Mouse (Mus musculus) CH12.LX (cell line): Measurements from ENCODE around the gene Pgap3.

Experiments used
- CTCF ChIP-seq, 2 experiments: IDR thresholded peaks in 1 of 2; conservative IDR thresholded peaks in 1 of 2; 2 replicates each; pipeline ENCODE4 v1.5.1; 2011 to 2012; ENCODE audit warnings: low read depth in 2 of 2, low read length in 2 of 2, improper control_type of control experiment in 1 of 2, inconsistent platforms in 1 of 2, mild to moderate bottlenecking in 1 of 2, moderate library complexity in 1 of 2
- EP300 ChIP-seq: IDR thresholded peaks from 2 replicates; pipeline ENCODE4 v1.6.1; 2011; ENCODE audit warnings: low read length, improper control_type of control experiment
- GABPA ChIP-seq: IDR thresholded peaks from 2 replicates; pipeline ENCODE4 v1.6.1; 2012; ENCODE audit warnings: low read depth, low read length, improper control_type of control experiment, inconsistent platforms; ENCODE audit not compliant: insufficient replicate concordance
- HCFC1 ChIP-seq: IDR thresholded peaks from 2 replicates; pipeline ENCODE4 v1.6.1; 2012; ENCODE audit warnings: low read depth, mild to moderate bottlenecking, inconsistent platforms, low read length, improper control_type of control experiment
- JUN ChIP-seq: IDR thresholded peaks from 2 replicates; pipeline ENCODE4 v1.6.1; 2011; ENCODE audit warnings: low read depth, mild to moderate bottlenecking, low read length, improper control_type of control experiment, moderate library complexity; ENCODE audit not compliant: insufficient read depth
- JUND ChIP-seq: conservative IDR thresholded peaks from 2 replicates; pipeline ENCODE4 v1.6.1; 2011; ENCODE audit warnings: low read depth, low read length, improper control_type of control experiment
- MAX ChIP-seq: IDR thresholded peaks from 2 replicates; pipeline ENCODE4 v1.6.1; 2011; ENCODE audit warnings: low read length, improper control_type of control experiment
- MXI1 ChIP-seq: IDR thresholded peaks from 2 replicates; pipeline ENCODE4 v1.6.1; 2011; ENCODE audit warnings: mild to moderate bottlenecking, low read depth, low read length, improper control_type of control experiment
- NELFE ChIP-seq: IDR thresholded peaks from 2 replicates; pipeline ENCODE4 v1.6.1; 2011; ENCODE audit warnings: low read depth, low read length, improper control_type of control experiment
- POLR2A ChIP-seq: IDR thresholded peaks from 2 replicates; pipeline ENCODE4 v1.6.1; 2011; ENCODE audit warnings: low read depth, mild to moderate bottlenecking, improper control_type of control experiment, low read length
- RCOR1 ChIP-seq: conservative IDR thresholded peaks from 2 replicates; pipeline ENCODE4 v1.6.1; 2012; ENCODE audit warnings: low read depth, mild to moderate bottlenecking, inconsistent platforms, low read length, improper control_type of control experiment
- ZKSCAN1 ChIP-seq: IDR thresholded peaks from 2 replicates; pipeline ENCODE4 v1.6.1; 2012; ENCODE audit warnings: low read depth, inconsistent platforms, low read length, improper control_type of control experiment, borderline replicate concordance
- ZMIZ1 ChIP-seq: IDR thresholded peaks from 2 replicates; pipeline ENCODE4 v1.6.1; 2012; ENCODE audit warnings: low read depth, mild to moderate bottlenecking, inconsistent platforms, low read length, improper control_type of control experiment

DNA sequence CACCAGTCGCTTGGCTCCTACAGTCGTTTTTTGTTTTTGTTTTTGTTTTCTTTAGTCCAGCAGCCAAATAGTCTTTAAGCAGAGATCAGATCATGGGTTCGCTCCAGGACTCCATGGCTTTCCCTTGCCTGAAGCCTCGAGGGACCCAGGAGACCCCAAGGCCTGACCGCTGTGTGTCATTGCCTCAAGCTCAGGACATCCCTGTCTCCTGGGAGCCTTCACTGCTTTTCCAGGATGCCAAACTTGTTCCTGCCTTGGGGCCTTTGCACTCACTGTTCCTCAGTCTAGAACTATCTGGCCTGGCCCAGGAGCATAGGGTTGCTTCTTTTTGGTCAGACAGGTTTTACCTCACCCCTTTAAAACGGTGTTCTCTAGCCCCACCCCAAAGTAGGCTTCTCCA is 6.3 kb upstream of the Pgap3 start:
- TF ChIP-seq ZMIZ1 (no peak), JUND (no peak), CTCF (conservative IDR thresholded peaks at IDR 0.05 in 1 of 2, IDR thresholded peaks at IDR 0.05 in 1 of 2; ENCODE audit: low read depth in 2 of 2, low read length in 2 of 2) (no peak), RCOR1 (no peak), POLR2A (no peak), GABPA (no peak), EP300 (no peak), MAX (no peak), MXI1 (no peak), JUN (no peak), ZKSCAN1 (no peak), NELFE (no peak), HCFC1 (no peak)
